Mouse (Mus musculus) embryonic facial prominence, embryonic 15.5 days (tissue): ENCODE measurements around the gene Gm20834. TPM values are rescaled to one million over a fixed set of nuclear protein-coding genes. Genes with fewer than 3 reads are reported as not detected.
"Not testable (repeated sequence)": the region's sequence is repeated elsewhere in the genome, so short reads cannot be mapped to it uniquely, and the experiment has no call there.

ENCODE experiments used
- ATAC-seq: fragments of 200-750 bp; cut with Nextera tagmentation; 2 replicates; pipeline ENCODE4 v1.8.0; 2017; ENCODE audit warnings: low read depth, moderate TSS enrichment; ENCODE audit not compliant: insufficient number of reproducible peaks, low FRiP score, low TSS enrichment
- H3K27ac ChIP-seq: fragments of 300-500 bp; sonication (generic); replicated peaks from 2 replicates; pipeline ENCODE4 v1.5.1; 2015; ENCODE audit warnings: mild to moderate bottlenecking, inconsistent platforms
- H3K27me3 ChIP-seq: fragments of 300-500 bp; sonication (generic); 2 replicates; pipeline ENCODE4 v1.6.1; 2015; ENCODE audit warnings: inconsistent platforms
- H3K36me3 ChIP-seq: fragments of 300-500 bp; sonication (generic); 2 replicates; pipeline ENCODE4 v1.6.1; 2015; ENCODE audit warnings: mild to moderate bottlenecking, inconsistent platforms
- H3K4me1 ChIP-seq: fragments of 300-500 bp; sonication (generic); 2 replicates; pipeline ENCODE4 v1.6.1; 2015; ENCODE audit warnings: inconsistent platforms
- H3K4me2 ChIP-seq: fragments of 300-500 bp; sonication (generic); replicated peaks from 2 replicates; pipeline ENCODE4 v1.6.1; 2015; ENCODE audit warnings: mild to moderate bottlenecking, inconsistent platforms
- H3K4me3 ChIP-seq: fragments of 300-500 bp; sonication (generic); replicated peaks from 2 replicates; pipeline ENCODE4 v1.5.1; 2015; ENCODE audit warnings: mild to moderate bottlenecking, inconsistent platforms
- H3K9ac ChIP-seq: fragments of 300-500 bp; sonication (generic); 2 replicates; pipeline ENCODE4 v1.6.1; 2015; ENCODE audit warnings: inconsistent platforms
- H3K9me3 ChIP-seq: fragments of 300-500 bp; sonication (generic); replicated peaks from 2 replicates; pipeline ENCODE4 v1.6.1; 2016; ENCODE audit warnings: inconsistent platforms
- WGBS: fragments of 180-500 bp; shearing (Covaris S2); methylation state at CpG from one replicate; pipeline ENCODE4 v1.1.7; 2015; 5-methylcytosine and 5-hydroxymethylcytosine counted together
- polyA plus RNA-seq: library from polyadenylated mRNA; unstranded; fragments of >200 nt; fragmentation: Nextera tagmentation; extraction: Ambion mirVana; gene quantifications from 2 replicates; pipeline ENCODE4 v1.2.1, GENCODE M21; 2015

Gm20834 gene
- polyA plus RNA-seq, result not detected in 2 replicates

DNA sequence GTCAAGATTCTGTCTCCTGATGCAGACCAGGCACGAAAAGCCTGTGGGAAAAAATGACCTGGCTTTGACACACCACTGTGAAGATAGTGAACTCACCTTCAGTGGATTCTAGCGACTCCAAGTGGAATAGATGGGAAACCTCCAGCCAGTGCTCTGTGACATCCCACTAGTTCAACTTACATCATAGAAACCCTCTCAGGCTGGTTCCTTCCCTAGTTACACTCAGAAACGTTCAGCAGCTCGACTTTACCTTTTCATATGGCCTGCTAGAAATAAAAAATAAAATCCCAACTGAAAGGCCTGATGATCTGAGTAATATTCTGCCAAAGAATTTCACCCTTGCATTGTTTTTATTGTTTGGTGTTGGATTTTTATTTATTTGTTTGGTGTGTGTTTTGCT, at the start of gene Gm20834:
Gene Gm20834 (minus strand): TSS at position 101 of the 400 bp plus-strand sequence.
- not testable (repeated sequence) for H3K36me3 ChIP-seq, H3K27me3 ChIP-seq, H3K4me3 ChIP-seq, H3K4me2 ChIP-seq, ATAC-seq, H3K27ac ChIP-seq, H3K9ac ChIP-seq, H3K4me1 ChIP-seq, H3K9me3 ChIP-seq
- 39% methylated on average over 4 of the region's 4 CpGs for WGBS

Other genes with a start within 250 kb of the Gm20834 start
- not detected in 2 replicates for gene Gm21310, start 177.4 kb downstream of the Gm20834 start, polyA plus RNA-seq
- not detected in 2 replicates for gene Gm28510, start 88.1 kb upstream of the Gm20834 start, polyA plus RNA-seq
- not detected in 2 replicates for gene Gm20737, start 211.5 kb upstream of the Gm20834 start, polyA plus RNA-seq
- gene Gm21775, start 228.9 kb upstream of the Gm20834 start, polyA plus RNA-seq, result not detected in 2 replicates